Mouse (Mus musculus): ENCODE measurements around the gene Col5a1. TPM values are rescaled to one million over a fixed set of nuclear protein-coding genes. Genes with fewer than 3 reads are reported as not detected.

Gene Col5a1
- total and polyA plus RNA-seq, 3 experiments: 0.30 to 1.8 (median 1.0) TPM

DNA sequence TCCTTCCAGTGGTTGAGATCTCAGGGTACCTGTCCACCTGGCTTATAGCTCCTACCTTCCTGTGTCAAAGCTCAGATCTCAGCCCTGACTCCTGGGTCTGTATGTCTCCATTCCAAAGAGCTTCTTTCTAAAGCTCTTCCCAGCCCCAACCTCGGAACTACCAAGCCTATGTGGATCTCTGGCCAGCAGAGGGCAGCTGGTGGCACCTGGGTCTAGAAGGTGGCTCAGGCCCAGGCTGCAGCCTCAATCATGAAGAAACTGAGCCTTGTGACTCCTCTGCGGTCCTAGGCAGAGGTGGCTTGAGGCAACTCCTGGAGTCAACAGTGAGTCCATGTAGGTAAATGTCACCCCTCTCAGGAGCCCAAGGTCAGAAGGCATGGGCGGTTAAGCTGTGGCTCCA, 97.7 kb downstream of the Col5a1 start:
- H3K4me3 ChIP-seq (ENCODE audit: low read depth, low read length): no peak overlapping the region
- ATAC-seq (ENCODE audit: extremely low read depth, insufficient number of reproducible peaks, low FRiP score, poor library complexity, severe bottlenecking) (no peak), DNase-seq (ENCODE audit: low spot score) (peak; percentile 70)
- H3K27me3 ChIP-seq (ENCODE audit: insufficient read depth, low read length): no peaks in the 10 kb centered on the region
- peaks cover 94% of the 10 kb centered on the region for H3K4me1 ChIP-seq (ENCODE audit: insufficient read depth, low read depth, low read length)
- TF ChIP-seq POLR2AphosphoS5 (IDR thresholded peaks at IDR 0.05; ENCODE audit: insufficient replicate concordance, low read depth, low read length): no peak
- no peak; the same call in 1 of the 2 replicates for TF ChIP-seq CTCF (IDR thresholded peaks at IDR 0.05; ENCODE audit: low read depth, low read length)
- TF ChIP-seq GATA1 (IDR thresholded peaks at IDR 0.05; ENCODE audit: borderline replicate concordance, low read length): no peak
- no peak for TF ChIP-seq GATA2 (IDR thresholded peaks at IDR 0.05; ENCODE audit: borderline replicate concordance, low read depth, low read length)
- no peak for TF ChIP-seq TAL1 (conservative IDR thresholded peaks at IDR 0.05; ENCODE audit: low read depth, low read length)
- no peaks in the 10 kb centered on the region for H3K36me3 ChIP-seq (replicated peaks)
- no peaks in the 10 kb centered on the region for H3K9me3 ChIP-seq (replicated peaks)

DNA sequence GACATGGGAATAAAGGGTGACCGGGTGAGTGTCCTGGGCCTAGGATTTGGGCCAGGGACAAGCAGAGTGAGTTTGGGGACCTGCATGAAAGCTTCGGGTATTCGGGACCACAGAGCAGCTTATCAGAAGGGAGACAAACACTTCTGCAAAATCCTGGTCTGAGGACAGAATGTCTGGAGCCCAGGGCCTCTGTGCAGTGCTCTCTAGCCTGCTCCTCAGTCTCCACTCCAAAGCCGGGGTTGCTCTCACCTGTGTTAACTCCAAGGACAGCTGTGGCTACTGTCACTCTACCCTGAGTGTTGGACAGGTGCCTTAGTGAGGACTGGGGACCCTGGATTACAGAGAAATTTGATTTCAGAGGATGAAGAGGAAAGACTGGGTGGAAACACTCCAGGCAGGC, 100.5 kb downstream of the Col5a1 start:
- Histone ChIP-seq H3K9me3 (replicated peaks) (no peaks in the 10 kb centered on the region), H3K4me3 (ENCODE audit: low read depth, low read length) (no peak overlapping the region), H3K27me3 (ENCODE audit: insufficient read depth, low read length) (no peaks in the 10 kb centered on the region), H3K4me1 (ENCODE audit: insufficient read depth, low read depth, low read length) (peaks cover 92% of the 10 kb centered on the region), H3K36me3 (replicated peaks) (no peaks in the 10 kb centered on the region)
- TF ChIP-seq GATA1 (IDR thresholded peaks at IDR 0.05; ENCODE audit: borderline replicate concordance, low read length) (no peak), POLR2AphosphoS5 (IDR thresholded peaks at IDR 0.05; ENCODE audit: insufficient replicate concordance, low read depth, low read length) (no peak), TAL1 (conservative IDR thresholded peaks at IDR 0.05; ENCODE audit: low read depth, low read length) (no peak), CTCF (IDR thresholded peaks at IDR 0.05; ENCODE audit: low read depth, low read length) (no peak), GATA2 (IDR thresholded peaks at IDR 0.05; ENCODE audit: borderline replicate concordance, low read depth, low read length) (no peak)
- ATAC-seq (ENCODE audit: extremely low read depth, insufficient number of reproducible peaks, low FRiP score, poor library complexity, severe bottlenecking) (no peak), DNase-seq (ENCODE audit: low spot score) (no peak)

DNA sequence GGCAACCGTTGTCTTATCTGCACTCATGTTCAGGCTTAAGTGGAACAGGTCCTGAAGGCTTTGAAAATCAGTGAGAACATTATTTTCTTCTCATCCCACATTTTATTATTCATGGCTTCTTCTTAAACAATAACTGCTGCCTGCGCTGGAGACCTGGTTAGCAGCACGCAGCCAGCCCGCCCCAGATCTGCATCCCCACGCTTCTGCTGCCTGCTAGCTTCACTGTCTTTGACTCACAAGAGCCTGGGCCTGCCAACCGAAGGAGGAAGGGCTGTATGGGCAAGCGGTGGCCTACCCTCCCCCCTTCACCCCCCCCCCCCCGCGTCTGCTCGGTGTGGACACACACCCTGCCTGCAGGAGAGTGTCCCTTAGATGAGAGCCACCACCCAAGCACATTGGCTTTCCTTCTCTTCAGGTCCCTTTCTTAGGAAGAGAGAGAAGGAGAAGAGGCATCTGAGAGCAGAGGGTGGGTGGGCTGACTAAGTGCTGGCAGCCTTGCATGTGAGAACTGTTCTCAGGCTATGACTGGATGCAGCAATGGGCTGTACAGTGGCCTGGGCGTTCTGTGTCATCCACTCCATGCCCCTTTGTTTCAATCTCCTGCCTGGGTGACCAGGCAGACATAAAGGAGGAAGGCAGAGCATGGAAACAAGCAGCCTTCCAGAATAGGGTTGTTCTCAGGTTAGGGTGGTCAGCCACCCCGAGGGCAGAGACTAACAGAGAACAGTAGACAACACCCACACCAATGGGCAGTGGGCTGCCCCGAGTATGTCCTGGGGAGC, 104.4 kb downstream of the Col5a1 start:
- Histone ChIP-seq H3K27me3 (ENCODE audit: insufficient read depth, low read length) (no peaks in the 10 kb centered on the region), H3K4me3 (ENCODE audit: low read depth, low read length) (no peak overlapping the region), H3K4me1 (ENCODE audit: insufficient read depth, low read depth, low read length) (peaks cover 91% of the 10 kb centered on the region), H3K9me3 (replicated peaks) (no peaks in the 10 kb centered on the region), H3K36me3 (replicated peaks) (no peaks in the 10 kb centered on the region)
- TF ChIP-seq TAL1 (conservative IDR thresholded peaks at IDR 0.05; ENCODE audit: low read depth, low read length) (no peak), GATA2 (IDR thresholded peaks at IDR 0.05; ENCODE audit: borderline replicate concordance, low read depth, low read length) (no peak), POLR2AphosphoS5 (IDR thresholded peaks at IDR 0.05; ENCODE audit: insufficient replicate concordance, low read depth, low read length) (no peak), GATA1 (IDR thresholded peaks at IDR 0.05; ENCODE audit: borderline replicate concordance, low read length) (no peak), CTCF (IDR thresholded peaks at IDR 0.05; ENCODE audit: low read depth, low read length) (no peak)
- DNase-seq (ENCODE audit: low spot score) (no peak), ATAC-seq (ENCODE audit: extremely low read depth, insufficient number of reproducible peaks, low FRiP score, poor library complexity, severe bottlenecking) (no peak)

DNA sequence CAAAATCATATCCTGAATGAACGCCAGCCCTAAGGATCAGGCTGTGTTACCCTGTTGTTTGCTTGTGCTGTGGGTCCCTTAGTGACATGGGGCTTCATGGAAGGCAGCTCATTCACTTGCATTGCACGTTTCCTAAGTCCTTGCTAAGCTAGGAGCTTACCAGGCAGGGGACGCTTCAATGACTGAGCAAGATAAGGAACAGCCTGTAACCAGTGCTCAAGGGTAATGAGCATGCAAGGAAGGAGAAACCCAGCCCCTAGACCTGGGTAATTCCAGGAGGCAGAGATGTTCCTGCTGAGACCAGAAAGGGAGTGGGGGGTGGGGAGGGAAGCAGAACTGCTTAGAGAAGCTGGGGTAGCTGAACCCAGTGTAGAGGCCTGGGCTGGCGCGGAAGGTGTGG, 107.2 kb downstream of the Col5a1 start:
- H3K27me3 ChIP-seq (ENCODE audit: insufficient read depth, low read length): no peaks in the 10 kb centered on the region
- ATAC-seq (ENCODE audit: extremely low read depth, insufficient number of reproducible peaks, low FRiP score, poor library complexity, severe bottlenecking) (peak; percentile 43; the same call in 1 of the 2 replicates), DNase-seq (ENCODE audit: low spot score) (peak; percentile 45)

DNA sequence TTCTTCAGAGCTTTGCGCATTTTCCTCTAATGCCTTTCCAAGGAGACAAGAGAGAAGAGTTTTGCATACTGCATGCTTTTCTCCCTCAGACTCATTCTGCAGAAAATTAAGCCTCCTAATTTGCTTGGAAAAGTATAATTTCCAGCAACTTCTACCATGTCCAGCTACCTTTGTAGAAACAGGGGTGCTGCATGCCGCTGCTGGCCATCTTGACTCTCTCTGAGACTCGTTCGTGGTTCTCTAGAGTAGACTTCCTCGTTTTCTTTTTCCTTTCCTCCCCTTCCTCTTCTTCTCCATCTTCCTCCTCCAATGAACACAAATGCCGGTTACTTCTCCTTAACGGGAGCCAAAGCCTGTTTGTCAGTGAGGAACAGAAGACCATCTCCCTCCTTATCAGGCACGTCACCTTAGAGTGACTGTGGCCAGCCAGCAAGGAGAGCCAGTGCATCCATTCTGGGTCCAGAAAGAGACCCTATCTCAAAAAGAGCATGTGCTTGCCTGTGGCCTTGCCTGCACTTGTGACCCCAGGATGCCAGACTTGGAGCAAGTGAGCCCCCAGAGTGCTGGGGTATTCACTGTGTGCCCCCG, 113.9 kb downstream of the Col5a1 start:
- Histone ChIP-seq H3K36me3 (replicated peaks) (no peaks in the 10 kb centered on the region), H3K27me3 (ENCODE audit: insufficient read depth, low read length) (no peaks in the 10 kb centered on the region), H3K4me1 (ENCODE audit: insufficient read depth, low read depth, low read length) (peaks cover 84% of the 10 kb centered on the region), H3K4me3 (ENCODE audit: low read depth, low read length) (peak overlapping the region; percentile 51; the same call in 1 of the 2 replicates), H3K9me3 (replicated peaks) (no peaks in the 10 kb centered on the region)
- peak; percentile 81 for DNase-seq (ENCODE audit: low spot score)
- peak; percentile 73 for ATAC-seq (ENCODE audit: extremely low read depth, insufficient number of reproducible peaks, low FRiP score, poor library complexity, severe bottlenecking)
- no peak for TF ChIP-seq GATA1 (IDR thresholded peaks at IDR 0.05; ENCODE audit: borderline replicate concordance, low read length)
- TF ChIP-seq TAL1 (conservative IDR thresholded peaks at IDR 0.05; ENCODE audit: low read depth, low read length): peak; percentile 83
- no peak for TF ChIP-seq POLR2AphosphoS5 (IDR thresholded peaks at IDR 0.05; ENCODE audit: insufficient replicate concordance, low read depth, low read length)

More for the DNA sequence above, 107.2 kb downstream of the Col5a1 start:
- Histone ChIP-seq H3K36me3 (replicated peaks) (no peaks in the 10 kb centered on the region), H3K4me3 (ENCODE audit: low read depth, low read length) (peak overlapping the region; percentile 44; the same call in 1 of the 2 replicates), H3K9me3 (replicated peaks) (no peaks in the 10 kb centered on the region), H3K4me1 (ENCODE audit: insufficient read depth, low read depth, low read length) (peaks cover 97% of the 10 kb centered on the region)
- no peak for TF ChIP-seq GATA2 (IDR thresholded peaks at IDR 0.05; ENCODE audit: borderline replicate concordance, low read depth, low read length)
- no peak for TF ChIP-seq GATA1 (IDR thresholded peaks at IDR 0.05; ENCODE audit: borderline replicate concordance, low read length)
- no peak for TF ChIP-seq POLR2AphosphoS5 (IDR thresholded peaks at IDR 0.05; ENCODE audit: insufficient replicate concordance, low read depth, low read length)
- TF ChIP-seq CTCF (IDR thresholded peaks at IDR 0.05; ENCODE audit: low read depth, low read length): no peak
- no peak for TF ChIP-seq TAL1 (conservative IDR thresholded peaks at IDR 0.05; ENCODE audit: low read depth, low read length)

DNA sequence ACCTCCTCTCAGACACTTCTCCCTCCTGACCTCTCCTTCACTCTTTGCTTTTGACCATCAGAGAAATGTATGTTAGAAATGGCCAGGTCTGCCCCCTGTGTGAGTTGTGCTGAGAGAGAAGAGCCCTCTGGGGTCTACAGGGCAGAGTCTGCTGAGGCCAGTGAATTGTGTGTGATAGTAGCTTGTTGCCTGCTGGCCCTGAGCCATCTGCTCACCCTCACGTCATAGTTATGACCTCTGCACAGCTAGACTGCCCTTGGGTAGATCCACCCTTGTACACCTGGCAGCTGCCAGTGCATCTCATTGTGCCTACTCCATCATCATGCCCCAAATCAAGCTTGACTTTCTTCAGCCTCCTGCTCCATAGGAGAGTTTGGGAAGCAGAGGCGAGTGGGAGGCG, 114.4 kb downstream of the Col5a1 start:
- Histone ChIP-seq H3K27me3 (ENCODE audit: insufficient read depth, low read length) (no peaks in the 10 kb centered on the region), H3K4me1 (ENCODE audit: insufficient read depth, low read depth, low read length) (peaks cover 84% of the 10 kb centered on the region), H3K36me3 (replicated peaks) (no peaks in the 10 kb centered on the region), H3K9me3 (replicated peaks) (no peaks in the 10 kb centered on the region), H3K4me3 (ENCODE audit: low read depth, low read length) (peak overlapping the region; percentile 51; the same call in 1 of the 2 replicates)
- DNase-seq (ENCODE audit: low spot score) (no peak), ATAC-seq (ENCODE audit: extremely low read depth, insufficient number of reproducible peaks, low FRiP score, poor library complexity, severe bottlenecking) (no peak)
- no peak for TF ChIP-seq POLR2AphosphoS5 (IDR thresholded peaks at IDR 0.05; ENCODE audit: insufficient replicate concordance, low read depth, low read length)
- no peak for TF ChIP-seq GATA1 (IDR thresholded peaks at IDR 0.05; ENCODE audit: borderline replicate concordance, low read length)
- TF ChIP-seq TAL1 (conservative IDR thresholded peaks at IDR 0.05; ENCODE audit: low read depth, low read length): no peak
- no peak for TF ChIP-seq GATA2 (IDR thresholded peaks at IDR 0.05; ENCODE audit: borderline replicate concordance, low read depth, low read length)
- no peak for TF ChIP-seq CTCF (IDR thresholded peaks at IDR 0.05; ENCODE audit: low read depth, low read length)
